Mouse (Mus musculus) gastrocnemius, postnatal 10 days (tissue): ENCODE data around the gene Cwf19l1. TPM values are rescaled to one million over a fixed set of nuclear protein-coding genes. Genes with fewer than 3 reads are reported as not detected.

Source experiments
- DNase-seq: peaks from one replicate; pipeline ENCODE4 v3.0.0; 2021; ENCODE audit warnings: mixed read lengths
- total RNA-seq, 2 experiments: library from RNA; stranded (reverse); gene quantifications; 2 replicates each; pipeline ENCODE4 v1.2.3; 2021

Gene Cwf19l1
- total RNA-seq, 2 experiments from 2014 or later = 7.7 to 8.7 TPM

GRCm38 (mm10) chr19:44111706-44112105 is 24.0 kb downstream of the Cwf19l1 start:
- DNase-seq = no peak

GRCm38 (mm10) chr19:44110356-44110755 is 25.3 kb downstream of the Cwf19l1 start:
- DNase-seq = no peak

- no peak for DNase-seq
Measured at GRCm38 (mm10) chr19:44108996-44109395, 26.7 kb downstream of the Cwf19l1 start.

- DNase-seq = no peak
Measured at GRCm38 (mm10) chr19:44107661-44108521, 27.8 kb downstream of the Cwf19l1 start.

GRCm38 (mm10) chr19:44106831-44107660 is 28.6 kb downstream of the Cwf19l1 start, which contains the start of gene Chuk:
TSS of gene Chuk (minus strand) at chr19:44107480.
- peak; percentile 98 for DNase-seq

GRCm38 (mm10) chr19:44104393-44104792 is 31.3 kb downstream of the Cwf19l1 start:
- no peak for DNase-seq

GRCm38 (mm10) chr19:44103001-44103400 is 32.7 kb downstream of the Cwf19l1 start:
- no peak for DNase-seq

GRCm38 (mm10) chr19:44100840-44101239 is 34.8 kb downstream of the Cwf19l1 start:
- no peak for DNase-seq

- no peak for DNase-seq
Measured at GRCm38 (mm10) chr19:44086278-44086677, 49.4 kb downstream of the Cwf19l1 start.

GRCm38 (mm10) chr19:44080920-44081319 is 54.8 kb downstream of the Cwf19l1 start:
- DNase-seq = no peak

- no peak for DNase-seq
Measured at GRCm38 (mm10) chr19:44080023-44080422, 55.7 kb downstream of the Cwf19l1 start.

GRCm38 (mm10) chr19:44077024-44077423 is 58.7 kb downstream of the Cwf19l1 start:
- DNase-seq = no peak

- no peak for DNase-seq
Measured at GRCm38 (mm10) chr19:44076457-44076856, 59.2 kb downstream of the Cwf19l1 start.

GRCm38 (mm10) chr19:44074986-44075385 is 60.7 kb downstream of the Cwf19l1 start:
- no peak for DNase-seq

GRCm38 (mm10) chr19:44071166-44071565 is 64.5 kb downstream of the Cwf19l1 start:
- no peak for DNase-seq

GRCm38 (mm10) chr19:44069914-44070232 is 65.8 kb downstream of the Cwf19l1 start:
- DNase-seq = no peak

GRCm38 (mm10) chr19:44069121-44069913 is 66.4 kb downstream of the Cwf19l1 start, which contains the start of gene Erlin1:
TSS of gene Erlin1 (minus strand) at chr19:44069785.
- DNase-seq = peak; percentile 91

GRCm38 (mm10) chr19:44068232-44068631 is 67.4 kb downstream of the Cwf19l1 start:
- no peak for DNase-seq

GRCm38 (mm10) chr19:44067323-44068049 is 68.2 kb downstream of the Cwf19l1 start:
- DNase-seq = no peak

- DNase-seq = no peak
Measured at GRCm38 (mm10) chr19:44064734-44065133, 70.9 kb downstream of the Cwf19l1 start.

- DNase-seq = no peak
Measured at GRCm38 (mm10) chr19:44063773-44064172, 71.9 kb downstream of the Cwf19l1 start.

- DNase-seq = no peak
Measured at GRCm38 (mm10) chr19:44060226-44060625, 75.5 kb downstream of the Cwf19l1 start.
